Mouse (Mus musculus): ENCODE data around the gene Fam167b. TPM values are rescaled to one million over a fixed set of nuclear protein-coding genes. Genes with fewer than 3 reads are reported as not detected.

Gene Fam167b
- not detected in 2 replicates for polyA plus RNA-seq (2011; ENCODE audit: insufficient read length, low read depth, missing spikeins)

DNA sequence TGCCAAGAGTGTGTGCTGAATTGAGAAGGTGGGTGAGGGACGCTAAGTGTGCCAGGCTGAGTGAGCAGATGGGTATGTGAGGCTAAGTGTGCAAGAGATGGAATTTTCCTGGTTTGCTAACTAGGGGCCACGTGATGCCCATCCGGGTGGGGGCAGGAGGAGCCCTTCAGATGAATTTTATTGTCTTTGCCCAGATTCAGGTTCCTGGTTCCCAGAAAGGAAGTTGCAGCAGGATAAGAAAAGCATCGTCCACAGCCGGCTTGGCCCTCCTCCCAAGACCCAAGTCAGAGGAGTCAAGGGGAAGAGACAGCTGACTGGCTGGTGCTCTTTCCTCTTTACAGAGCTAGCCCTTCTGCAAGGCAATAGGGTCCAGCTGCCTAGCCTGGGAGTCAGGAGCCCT is at the start of gene Fam167b:
Gene Fam167b (minus strand): TSS at position 84 of the 400 bp plus-strand sequence.
- H3K27ac ChIP-seq (ENCODE audit: insufficient read depth, low read length), result no peak within 1 kb of the TSS
- no peak within 1 kb of the TSS for H3K4me3 ChIP-seq (ENCODE audit: insufficient read depth, low read length)
- H3K4me1 ChIP-seq (ENCODE audit: control insufficient read depth, insufficient read depth, low read length), result no peaks in the 10 kb centered on the region
- TF ChIP-seq CTCF (IDR thresholded peaks at IDR 0.05; ENCODE audit: borderline replicate concordance, insufficient read depth, low read length), result no peak
- no peak for TF ChIP-seq POLR2A (IDR thresholded peaks at IDR 0.05; ENCODE audit: low read depth, low read length)

DNA sequence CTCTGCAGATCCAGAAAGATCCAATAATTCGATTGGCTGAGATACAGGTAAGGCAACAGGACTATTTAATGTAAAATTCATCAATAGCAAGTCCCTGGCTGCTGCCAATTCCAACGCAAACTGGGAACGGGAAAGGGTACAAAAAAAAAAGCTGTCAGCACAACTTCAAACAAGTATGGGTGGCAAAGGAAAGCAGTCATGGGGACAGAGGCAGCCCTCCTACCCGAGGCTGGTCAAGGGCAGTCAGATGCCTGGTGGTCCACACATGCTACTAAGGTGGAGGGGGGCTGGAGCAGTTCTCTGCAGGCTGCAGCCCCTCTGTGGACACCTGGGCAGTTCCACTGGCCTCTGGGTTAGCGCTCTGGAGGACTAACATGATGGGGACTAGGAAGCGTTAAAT is 47.7 kb upstream of the Fam167b start:
- Histone ChIP-seq H3K27ac (ENCODE audit: insufficient read depth, low read length) (no peak overlapping the region), H3K4me1 (ENCODE audit: control insufficient read depth, insufficient read depth, low read length) (peaks cover 2% of the 10 kb centered on the region), H3K4me3 (ENCODE audit: insufficient read depth, low read length) (no peak overlapping the region)
- TF ChIP-seq POLR2A (IDR thresholded peaks at IDR 0.05; ENCODE audit: low read depth, low read length) (no peak), CTCF (IDR thresholded peaks at IDR 0.05; ENCODE audit: borderline replicate concordance, insufficient read depth, low read length) (no peak)

GRCm38 (mm10) chr4:129625496-129625895 is 47.1 kb upstream of the Fam167b start:
- H3K27ac ChIP-seq (ENCODE audit: insufficient read depth, low read length), result no peak overlapping the region
- H3K4me1 ChIP-seq (ENCODE audit: control insufficient read depth, insufficient read depth, low read length), result peaks cover 2% of the 10 kb centered on the region
- TF ChIP-seq POLR2A (IDR thresholded peaks at IDR 0.05; ENCODE audit: low read depth, low read length) (no peak), CTCF (IDR thresholded peaks at IDR 0.05; ENCODE audit: borderline replicate concordance, insufficient read depth, low read length) (no peak)
- H3K4me3 ChIP-seq (ENCODE audit: insufficient read depth, low read length), result no peak overlapping the region

DNA sequence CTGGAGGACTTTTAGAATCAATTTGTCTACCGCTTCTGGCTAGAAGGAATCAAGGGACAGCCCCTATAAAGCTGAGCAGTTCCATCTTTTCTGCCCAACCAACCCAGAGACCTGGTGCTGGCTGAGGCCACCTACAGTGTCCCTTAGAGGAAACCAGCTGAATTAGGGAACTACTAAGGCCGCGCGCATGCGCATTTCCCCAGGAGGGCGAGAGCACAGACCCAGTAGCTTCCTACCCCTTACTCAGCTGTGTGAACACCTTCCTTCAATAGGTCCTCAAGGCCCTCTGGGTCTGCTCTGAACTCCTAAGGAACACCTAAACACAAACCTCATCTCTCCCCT is 46.7 kb upstream of the Fam167b start:
- H3K27ac ChIP-seq (ENCODE audit: insufficient read depth, low read length), result peak overlapping the region; percentile 41
- TF ChIP-seq POLR2A (IDR thresholded peaks at IDR 0.05; ENCODE audit: low read depth, low read length), result 0 out of 2 replicates have a peak, but pooled peaks have one; percentile 29
- no peak for TF ChIP-seq CTCF (IDR thresholded peaks at IDR 0.05; ENCODE audit: borderline replicate concordance, insufficient read depth, low read length)
- no peak overlapping the region for H3K4me3 ChIP-seq (ENCODE audit: insufficient read depth, low read length)
- H3K4me1 ChIP-seq (ENCODE audit: control insufficient read depth, insufficient read depth, low read length), result peaks cover 2% of the 10 kb centered on the region

DNA sequence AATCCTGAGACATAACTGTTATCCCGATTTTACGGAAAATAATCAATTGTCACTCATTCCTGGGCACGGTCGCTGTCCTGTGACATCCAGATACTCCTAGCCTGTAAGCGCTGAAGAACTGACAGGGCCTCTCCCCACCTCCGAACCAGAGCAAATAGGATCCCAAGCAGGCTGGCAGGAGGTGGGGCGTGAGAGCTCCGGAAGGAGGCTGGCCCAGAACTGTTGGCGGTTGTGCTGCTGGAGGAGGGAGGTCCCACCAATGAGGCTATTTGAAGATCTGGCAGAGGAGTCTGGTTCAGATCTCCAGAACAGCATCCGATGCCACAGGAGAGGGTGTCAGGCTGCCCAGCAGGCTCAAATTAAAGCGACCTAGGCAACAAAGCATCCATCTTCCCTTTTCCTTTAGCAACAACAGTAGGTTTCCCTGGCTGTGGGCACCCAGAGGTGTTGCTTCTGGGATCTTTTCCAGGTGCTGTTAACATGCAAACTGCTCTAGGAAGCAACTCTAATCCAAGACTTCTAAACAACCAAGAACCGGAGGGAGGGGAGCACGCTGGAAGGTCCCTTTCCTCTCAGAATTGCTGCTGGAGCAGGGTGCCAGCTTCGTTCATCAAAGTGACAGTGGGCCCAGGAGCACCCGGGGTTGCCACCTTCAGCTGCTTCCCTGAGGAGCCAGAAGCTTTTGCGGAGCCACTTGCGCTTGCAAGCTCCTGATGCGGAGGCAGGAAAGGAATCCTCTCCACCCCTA is 46.1 kb upstream of the Fam167b start:
- TF ChIP-seq POLR2A (IDR thresholded peaks at IDR 0.05; ENCODE audit: low read depth, low read length) (peak; percentile 78), CTCF (IDR thresholded peaks at IDR 0.05; ENCODE audit: borderline replicate concordance, insufficient read depth, low read length) (no peak)
- Histone ChIP-seq H3K4me1 (ENCODE audit: control insufficient read depth, insufficient read depth, low read length) (peaks cover 2% of the 10 kb centered on the region), H3K27ac (ENCODE audit: insufficient read depth, low read length) (peak overlapping the region; percentile 76), H3K4me3 (ENCODE audit: insufficient read depth, low read length) (peak overlapping the region; percentile 63)

- no peak for TF ChIP-seq CTCF (IDR thresholded peaks at IDR 0.05; ENCODE audit: borderline replicate concordance, insufficient read depth, low read length)
- TF ChIP-seq POLR2A (IDR thresholded peaks at IDR 0.05; ENCODE audit: low read depth, low read length), result 0 out of 2 replicates have a peak, but pooled peaks have one; percentile 62
- Histone ChIP-seq H3K27ac (ENCODE audit: insufficient read depth, low read length) (peak within 1 kb of the TSS; percentile 76), H3K4me1 (ENCODE audit: control insufficient read depth, insufficient read depth, low read length) (peaks cover 2% of the 10 kb centered on the region), H3K4me3 (ENCODE audit: insufficient read depth, low read length) (peak within 1 kb of the TSS; percentile 63)
These were observed 45.3 kb upstream of the Fam167b start, which contains the start of gene Ccdc28b for GRCm38 (mm10) chr4:129623681-129624091. TSS of gene Ccdc28b (minus strand) at chr4:129623947.

GRCm38 (mm10) chr4:129622803-129623535 is 44.6 kb upstream of the Fam167b start:
- Histone ChIP-seq H3K4me1 (ENCODE audit: control insufficient read depth, insufficient read depth, low read length) (peaks cover 2% of the 10 kb centered on the region), H3K4me3 (ENCODE audit: insufficient read depth, low read length) (peak overlapping the region; percentile 63), H3K27ac (ENCODE audit: insufficient read depth, low read length) (no peak overlapping the region)
- TF ChIP-seq POLR2A (IDR thresholded peaks at IDR 0.05; ENCODE audit: low read depth, low read length) (no peak), CTCF (IDR thresholded peaks at IDR 0.05; ENCODE audit: borderline replicate concordance, insufficient read depth, low read length) (no peak)

GRCm38 (mm10) chr4:129622120-129622802 is 43.9 kb upstream of the Fam167b start:
- no peak for TF ChIP-seq CTCF (IDR thresholded peaks at IDR 0.05; ENCODE audit: borderline replicate concordance, insufficient read depth, low read length)
- no peak for TF ChIP-seq POLR2A (IDR thresholded peaks at IDR 0.05; ENCODE audit: low read depth, low read length)
- Histone ChIP-seq H3K4me3 (ENCODE audit: insufficient read depth, low read length) (no peak overlapping the region), H3K27ac (ENCODE audit: insufficient read depth, low read length) (no peak overlapping the region), H3K4me1 (ENCODE audit: control insufficient read depth, insufficient read depth, low read length) (peaks cover 2% of the 10 kb centered on the region)

- no peak for TF ChIP-seq CTCF (IDR thresholded peaks at IDR 0.05; ENCODE audit: borderline replicate concordance, insufficient read depth, low read length)
- TF ChIP-seq POLR2A (IDR thresholded peaks at IDR 0.05; ENCODE audit: low read depth, low read length), result no peak
- peaks cover 2% of the 10 kb centered on the region for H3K4me1 ChIP-seq (ENCODE audit: control insufficient read depth, insufficient read depth, low read length)
- H3K4me3 ChIP-seq (ENCODE audit: insufficient read depth, low read length), result no peak overlapping the region
- H3K27ac ChIP-seq (ENCODE audit: insufficient read depth, low read length), result no peak overlapping the region
These were observed 43.0 kb upstream of the Fam167b start for GRCm38 (mm10) chr4:129621283-129621841.
